Mouse (Mus musculus) ovary, postnatal 14 days (tissue): ENCODE measurements at regions not wholly inside any gene's neighbourhood (a gene's known extent, or its start where the extent isn't known, plus 50 kb on each side); places are given as distances from the start of the nearest gene placed in this dataset.

Experiments used
- DNase-seq: peaks from one replicate; pipeline ENCODE4 v3.0.0; 2022; ENCODE audit warnings: low spot score

DNA sequence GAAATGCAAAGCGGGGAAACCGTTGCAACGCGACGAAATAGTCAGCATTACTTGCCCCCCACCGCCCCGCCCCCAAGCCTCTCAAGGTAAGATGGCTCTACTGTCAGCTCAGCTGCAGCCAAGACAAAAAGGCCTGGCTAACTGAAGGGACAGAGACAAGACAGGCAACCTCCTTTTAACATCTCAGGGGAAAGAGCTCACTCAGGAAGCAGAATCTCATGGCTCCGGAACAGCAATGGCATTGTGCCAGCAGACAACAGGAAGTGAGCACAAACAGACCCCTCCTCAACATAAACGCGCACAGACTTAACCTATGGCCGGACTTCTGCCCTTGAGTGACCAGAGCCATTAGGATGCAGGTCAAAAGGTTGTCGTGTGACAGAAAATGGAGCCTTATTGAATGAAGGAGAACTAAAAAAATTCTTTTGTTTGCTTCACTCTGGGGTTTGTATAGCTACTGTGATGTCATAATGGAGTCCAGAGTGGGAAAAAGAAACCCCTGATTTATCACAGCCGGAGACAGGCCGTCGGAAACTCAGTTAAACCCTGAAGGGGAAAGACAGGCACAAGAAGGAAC is 241.0 kb downstream of the Ndfip2 start:
- DNase-seq = no peak

DNA sequence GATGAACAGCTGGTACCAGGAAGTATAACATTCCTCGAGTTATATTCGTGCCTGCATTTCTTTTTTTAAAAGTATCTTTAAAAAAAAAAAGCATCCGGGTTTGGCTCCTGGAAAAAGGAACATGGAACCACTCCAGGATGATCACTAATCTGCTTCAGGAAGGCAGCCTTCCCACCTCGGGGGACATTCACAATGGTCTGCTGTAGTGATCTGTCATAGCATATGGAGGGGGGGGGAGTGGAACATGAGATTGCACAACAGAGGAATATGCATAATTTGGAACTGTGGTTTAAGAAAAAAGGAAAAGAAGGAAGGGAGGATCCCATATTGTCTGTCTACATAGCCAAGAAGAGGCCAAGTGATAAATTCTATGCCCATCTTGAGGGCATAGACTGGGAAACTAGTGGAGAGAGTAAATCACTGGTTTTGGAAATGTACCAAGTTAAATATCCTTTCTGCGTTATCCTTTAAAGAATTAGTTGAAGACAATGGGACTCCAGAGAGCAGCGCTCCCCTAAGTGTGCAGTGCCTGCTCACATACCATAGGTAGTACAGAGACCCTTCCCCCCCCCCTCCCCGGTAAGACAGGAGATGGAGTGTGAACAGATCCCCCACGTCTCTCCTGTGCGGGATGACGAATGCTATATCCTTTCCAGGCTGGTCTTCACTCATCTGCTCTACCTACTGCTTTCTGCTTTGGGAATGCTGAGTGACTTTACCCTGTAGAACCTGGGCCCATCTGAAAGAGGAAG is 240.0 kb downstream of the Ndfip2 start:
- no peak for DNase-seq

DNA sequence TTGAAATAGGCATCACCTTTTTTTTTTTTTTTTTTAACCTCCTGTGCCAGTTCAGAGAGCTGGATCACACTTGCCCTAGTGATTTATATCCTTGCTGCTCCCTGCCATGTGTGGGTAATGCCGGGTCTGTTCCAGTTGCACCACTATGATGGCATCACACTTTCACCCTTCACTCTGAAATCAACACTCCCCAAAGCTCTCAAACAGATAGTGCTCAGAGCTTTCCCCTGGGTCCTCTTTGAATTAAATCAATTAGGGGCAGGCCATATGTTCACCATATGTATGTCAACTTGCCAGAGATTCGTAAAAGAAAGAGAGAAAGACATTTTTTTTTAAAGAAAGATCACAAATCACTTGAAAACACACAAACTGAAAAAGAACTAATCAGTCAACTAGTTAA is 236.8 kb downstream of the Ndfip2 start:
- no peak for DNase-seq

DNA sequence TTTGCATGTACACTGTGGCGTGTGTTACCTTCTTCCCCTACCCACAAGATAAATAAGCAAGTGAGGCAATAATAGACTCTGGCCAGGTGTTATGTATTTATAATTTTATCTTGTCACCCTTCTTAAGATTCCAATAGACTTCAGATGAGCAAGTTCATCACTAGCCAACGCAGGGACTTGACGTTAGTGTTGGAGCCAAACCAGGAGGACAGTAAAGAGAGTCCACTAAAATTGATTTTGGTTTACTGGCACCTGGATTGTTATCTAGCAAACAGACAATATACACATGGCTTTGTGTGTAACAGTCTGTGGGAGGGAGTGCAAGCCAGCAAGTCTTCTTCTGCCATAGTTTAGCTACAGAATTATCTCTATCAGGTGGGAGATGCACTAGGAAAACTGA is 236.0 kb downstream of the Ndfip2 start:
- no peak for DNase-seq

DNA sequence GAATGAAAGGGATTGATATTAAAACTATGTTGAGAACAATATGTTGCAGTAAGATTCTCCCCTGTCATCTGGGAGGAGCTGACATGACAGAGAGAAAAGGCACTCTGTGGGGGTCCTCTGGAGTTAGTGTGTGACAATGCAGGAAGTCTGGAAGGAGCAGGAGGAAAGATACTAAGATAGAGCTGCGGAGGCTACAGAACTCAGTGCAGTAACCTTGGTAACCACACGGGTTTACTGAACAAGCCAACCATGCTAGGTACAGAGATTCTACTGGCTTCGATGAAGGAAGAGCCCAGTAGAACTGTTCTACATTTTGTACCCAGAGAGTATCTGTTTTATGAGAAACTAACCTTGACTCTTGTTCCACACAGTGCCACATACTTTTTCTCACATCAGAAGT is 231.8 kb downstream of the Ndfip2 start:
- no peak for DNase-seq

DNA sequence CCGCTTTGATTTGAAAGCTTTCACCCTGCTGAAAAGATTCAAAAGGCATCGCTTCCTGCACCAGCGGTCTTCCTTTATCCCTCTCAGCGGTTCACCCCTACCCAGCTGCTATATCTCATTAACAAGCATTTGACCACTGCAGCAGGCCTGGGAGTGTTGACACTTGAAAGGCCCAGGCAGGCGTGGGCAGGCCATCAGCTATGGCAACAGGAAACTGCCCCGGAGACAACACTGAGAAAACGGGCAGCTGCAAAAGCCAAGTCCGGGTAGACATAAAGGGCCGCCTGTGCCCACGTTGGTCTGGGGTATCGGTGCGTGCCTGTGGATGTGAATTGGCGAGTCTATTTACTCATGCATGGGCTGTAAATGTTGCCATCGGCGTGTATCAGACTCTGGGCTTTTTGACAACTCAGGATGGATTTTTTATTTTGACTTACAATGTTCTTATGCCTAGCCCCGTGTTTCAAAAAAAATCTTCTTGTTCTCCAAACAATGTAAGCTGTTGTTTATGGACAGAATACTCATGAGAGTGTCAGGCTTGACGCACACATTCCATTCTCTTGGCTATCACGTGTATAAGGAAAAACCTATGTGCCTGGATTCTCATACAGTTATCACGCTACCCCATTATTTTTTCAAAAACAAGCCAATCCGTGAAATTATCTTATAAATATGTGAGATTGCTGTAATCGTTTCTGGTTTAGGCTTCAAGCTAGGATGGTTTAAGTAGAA is 225.1 kb downstream of the Ndfip2 start:
- DNase-seq = peak; percentile 39

DNA sequence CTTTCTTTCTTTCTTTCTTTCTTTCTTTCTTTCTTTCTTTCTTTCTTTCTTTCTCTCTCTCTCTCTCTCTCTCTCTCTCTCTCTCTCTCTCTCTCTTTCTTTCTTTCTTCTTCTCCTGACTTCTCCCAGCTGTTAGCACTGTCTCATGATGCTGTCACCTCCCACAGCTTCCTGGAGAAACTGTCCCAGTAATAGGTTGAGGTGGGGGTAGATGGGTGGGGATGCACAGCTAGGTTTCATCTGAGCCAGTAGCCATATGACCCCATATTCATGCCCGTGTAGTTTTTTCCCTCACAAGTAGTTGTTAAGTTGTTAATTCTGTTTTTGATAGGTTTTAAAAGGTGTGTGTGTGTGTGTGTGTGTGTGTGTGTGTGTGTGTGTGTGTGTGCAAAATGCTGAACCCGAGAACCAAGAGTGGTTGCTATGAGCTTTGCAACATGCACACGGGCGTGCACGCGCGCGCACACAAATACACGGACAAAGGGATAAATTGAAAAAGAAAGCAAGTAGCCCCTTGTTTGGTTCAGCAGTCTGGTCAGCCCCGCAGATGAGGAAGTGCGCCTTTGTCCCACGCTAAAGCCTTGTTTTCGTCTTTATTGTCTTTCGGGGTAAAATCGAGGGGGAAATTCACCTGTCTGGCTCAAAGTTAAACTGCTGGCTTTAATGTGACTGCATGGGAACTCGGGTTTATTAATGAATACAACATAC is 224.4 kb downstream of the Ndfip2 start:
- DNase-seq = no peak

DNA sequence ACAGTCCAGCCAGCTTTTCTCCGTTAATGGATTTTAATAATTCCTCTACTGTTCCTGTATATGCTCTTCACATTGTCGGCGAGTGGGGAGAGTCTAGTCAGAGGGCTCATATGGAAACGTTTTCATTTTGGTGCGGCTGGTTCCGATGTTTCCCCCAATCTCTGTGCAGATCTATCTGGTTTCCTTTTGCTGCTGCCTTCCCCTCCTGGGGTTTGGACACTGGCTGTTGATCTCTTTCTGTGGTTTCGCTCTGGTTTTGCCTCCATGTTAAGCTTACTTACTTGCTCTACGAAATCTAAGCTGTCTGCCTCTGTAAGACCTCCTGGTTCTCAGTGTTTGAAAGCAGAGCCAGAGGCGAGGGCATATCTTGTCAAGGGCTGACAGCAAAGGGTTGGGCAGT is 221.7 kb downstream of the Ndfip2 start:
- DNase-seq = no peak

DNA sequence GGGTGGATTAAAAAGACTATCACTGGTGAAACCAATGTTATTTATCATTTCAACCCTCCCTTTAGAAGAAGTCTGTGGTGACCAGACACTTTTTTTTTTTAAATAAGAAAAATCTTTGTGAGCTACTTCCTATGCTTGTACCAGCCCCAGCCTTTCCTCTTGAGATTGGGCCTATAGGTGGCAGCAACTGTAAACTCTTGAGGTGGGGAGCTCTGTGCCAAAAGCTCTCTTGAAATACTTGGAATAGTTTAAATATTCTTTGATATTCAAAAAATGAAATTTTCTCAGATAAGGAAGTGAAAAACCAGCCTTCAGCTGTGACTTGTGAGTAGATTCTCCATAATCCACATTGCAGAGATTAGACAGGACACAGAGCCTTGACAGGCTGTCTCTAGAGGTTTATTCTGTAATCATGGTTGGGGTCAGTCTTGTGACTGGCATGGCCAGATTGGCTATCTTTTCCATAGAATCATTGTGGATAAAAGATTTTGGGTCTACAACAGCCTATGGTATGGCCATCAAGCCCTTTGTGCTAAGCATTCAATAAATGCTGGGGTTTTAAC is 216.7 kb downstream of the Ndfip2 start:
- no peak for DNase-seq

DNA sequence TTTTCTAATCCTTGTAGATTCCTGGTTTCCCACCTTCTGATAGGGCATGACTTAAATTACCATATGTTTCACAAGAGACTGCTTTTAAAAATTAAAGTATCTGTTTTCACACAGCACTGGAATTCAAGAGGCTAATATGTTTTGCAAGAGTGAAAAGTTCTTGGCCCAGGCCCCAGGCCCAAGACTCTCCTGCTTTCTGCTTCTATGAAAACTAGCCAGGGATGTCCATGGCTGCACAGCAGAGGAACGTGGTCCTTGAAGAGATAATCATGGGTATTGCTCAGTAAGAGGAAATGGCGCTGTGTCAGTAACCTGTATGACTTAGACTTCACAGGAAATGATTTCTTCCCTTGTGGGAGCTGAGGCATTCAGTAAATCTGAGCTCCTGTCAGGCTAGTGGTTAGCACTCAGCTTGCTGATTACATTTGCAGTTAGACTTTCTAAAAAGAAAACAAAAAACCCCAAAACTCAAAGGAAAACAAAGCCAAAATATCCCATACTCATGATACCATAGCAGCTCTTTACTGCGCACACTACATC is 190.6 kb downstream of the Ndfip2 start:
- DNase-seq = no peak

DNA sequence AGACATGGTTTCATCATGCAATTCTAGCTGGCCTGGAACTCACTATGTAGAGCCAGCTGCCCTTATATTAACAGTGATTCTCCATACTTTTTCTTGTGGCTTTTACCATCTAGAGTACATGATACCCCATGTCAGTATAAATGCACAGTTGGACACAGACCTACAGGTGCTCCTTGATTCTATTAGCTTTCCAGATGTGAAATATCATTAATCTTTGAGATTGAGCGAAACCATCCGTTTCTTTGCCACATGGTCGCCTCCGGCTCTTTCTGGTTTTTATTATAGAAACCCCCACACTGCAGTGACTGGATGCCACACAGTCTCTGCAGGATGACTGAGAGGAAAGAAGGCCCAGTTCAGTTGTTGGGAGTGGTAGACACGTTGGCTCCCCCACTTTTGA is 188.7 kb downstream of the Ndfip2 start:
- DNase-seq = no peak

DNA sequence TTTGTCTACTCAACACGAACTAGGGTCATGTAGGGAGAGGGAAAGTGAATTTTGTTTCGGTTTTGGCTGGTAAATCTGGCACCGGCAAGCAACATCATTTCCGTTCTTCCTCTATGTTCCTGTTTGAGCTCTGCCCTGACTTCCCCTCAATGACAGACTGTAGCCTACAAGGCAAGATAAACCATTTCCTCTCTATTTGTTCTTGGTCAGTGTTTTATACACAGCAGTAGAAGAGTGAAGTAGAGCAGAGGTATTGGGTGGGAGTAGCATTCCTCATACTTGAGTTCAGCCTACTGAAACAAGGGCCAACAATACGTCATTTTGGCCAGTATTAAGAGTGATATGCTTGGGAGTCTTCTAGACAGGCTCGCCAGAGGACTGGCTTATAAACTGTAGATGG is 177.0 kb downstream of the Ndfip2 start:
- no peak for DNase-seq

DNA sequence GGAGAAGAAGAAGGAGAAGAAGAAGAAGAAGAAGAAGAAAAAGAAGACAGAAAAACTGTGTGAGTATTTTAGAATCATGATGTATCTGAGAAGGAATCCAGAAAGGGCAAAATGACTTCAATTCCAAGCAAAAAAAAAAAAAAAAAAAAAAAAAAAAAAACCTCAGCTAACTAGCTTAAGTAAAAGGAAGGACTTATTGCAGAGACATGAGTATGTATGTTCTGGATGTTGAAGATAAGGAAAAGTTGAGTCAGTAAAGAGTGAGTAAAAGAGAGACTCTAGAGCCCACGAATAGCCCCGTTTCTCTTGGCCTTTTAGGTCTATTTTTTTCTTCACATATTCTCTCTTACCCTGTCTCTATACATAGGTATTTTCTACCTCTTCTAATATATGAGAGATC is 175.1 kb downstream of the Ndfip2 start:
- DNase-seq = no peak

DNA sequence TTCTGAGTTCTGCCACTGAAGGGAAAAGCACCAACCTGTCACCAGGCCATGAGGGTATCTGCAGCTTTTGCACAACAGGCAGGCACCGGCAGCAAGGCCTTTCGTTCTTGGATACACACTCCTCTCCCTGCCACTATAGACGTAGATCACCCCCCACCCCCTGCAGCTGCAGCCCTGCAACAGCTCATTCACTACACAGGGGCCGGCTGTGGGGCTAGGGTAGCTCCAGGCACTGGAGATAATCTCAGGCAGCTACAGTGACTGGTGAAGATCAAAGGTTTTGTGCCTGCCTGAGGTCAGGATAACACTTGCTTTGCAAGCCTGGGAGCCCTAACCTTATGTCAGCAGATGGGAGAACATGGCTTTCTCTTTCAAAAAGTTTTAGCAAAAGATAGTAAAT is 174.3 kb downstream of the Ndfip2 start:
- no peak for DNase-seq

DNA sequence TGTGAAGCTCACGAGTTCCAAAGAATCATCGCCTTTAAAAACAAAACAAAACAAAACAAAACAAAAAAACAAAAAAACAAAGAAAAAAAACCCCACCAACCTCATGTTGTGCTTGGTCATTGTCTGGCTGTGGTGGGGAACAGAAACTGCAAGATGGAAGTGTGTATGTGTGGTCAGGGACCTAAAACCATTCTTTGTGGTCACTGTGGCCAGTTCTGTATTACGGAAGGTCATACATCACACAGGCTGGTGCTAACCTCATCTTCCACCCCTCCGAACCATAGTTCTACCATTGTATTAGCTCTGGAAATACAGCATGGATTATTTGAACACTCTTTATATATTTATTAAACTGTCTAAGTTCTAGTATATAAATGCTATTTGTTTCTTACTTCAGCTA is 173.2 kb downstream of the Ndfip2 start:
- DNase-seq = no peak

DNA sequence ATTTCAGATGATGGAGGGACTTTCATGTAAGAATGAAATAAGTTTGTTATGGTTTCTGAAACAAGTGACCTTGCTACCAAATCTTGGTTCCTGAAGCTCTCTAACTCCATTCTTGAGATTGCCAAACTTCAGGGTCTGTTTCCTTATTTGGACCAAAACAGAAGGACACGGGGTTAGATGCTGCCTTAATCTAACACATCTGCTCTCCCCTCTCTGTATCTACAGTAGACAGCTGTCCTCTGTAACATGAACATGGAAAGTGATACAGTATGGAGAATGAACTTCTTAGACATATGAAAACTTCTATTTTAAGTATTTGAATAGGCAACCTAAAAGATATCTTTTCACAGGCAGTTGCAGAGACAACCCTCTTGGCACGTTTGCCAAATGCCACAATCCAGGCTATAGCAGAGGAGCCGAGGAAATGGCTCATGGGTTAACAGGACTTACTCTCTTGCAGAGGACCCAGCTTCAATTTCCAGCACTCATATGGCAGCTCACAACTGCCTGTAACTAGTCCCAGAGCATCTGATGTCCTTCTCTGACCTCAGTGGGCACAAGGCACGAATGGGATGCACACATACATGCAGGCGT is 171.4 kb downstream of the Ndfip2 start:
- no peak for DNase-seq

DNA sequence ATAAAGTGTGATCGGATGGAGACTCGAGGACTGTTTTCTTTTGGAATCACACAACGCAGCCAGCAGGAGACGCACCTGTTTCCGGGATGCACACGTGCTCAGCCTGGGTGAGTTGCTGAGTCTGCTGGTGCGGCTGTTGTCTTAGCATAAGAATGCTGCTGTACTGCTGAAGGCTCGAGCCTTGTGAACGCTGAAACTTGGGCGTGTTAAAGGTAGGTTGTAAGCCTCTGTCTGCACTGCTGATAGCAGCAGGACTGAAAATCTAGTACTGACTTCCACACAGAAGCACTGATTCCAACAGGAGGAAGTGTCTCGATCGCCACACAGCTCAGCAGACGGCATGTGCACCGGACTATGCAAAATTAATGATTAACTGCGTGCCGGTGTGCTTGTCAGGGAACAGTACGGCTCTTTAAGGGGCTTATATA is 169.1 kb downstream of the Ndfip2 start:
- DNase-seq = no peak

DNA sequence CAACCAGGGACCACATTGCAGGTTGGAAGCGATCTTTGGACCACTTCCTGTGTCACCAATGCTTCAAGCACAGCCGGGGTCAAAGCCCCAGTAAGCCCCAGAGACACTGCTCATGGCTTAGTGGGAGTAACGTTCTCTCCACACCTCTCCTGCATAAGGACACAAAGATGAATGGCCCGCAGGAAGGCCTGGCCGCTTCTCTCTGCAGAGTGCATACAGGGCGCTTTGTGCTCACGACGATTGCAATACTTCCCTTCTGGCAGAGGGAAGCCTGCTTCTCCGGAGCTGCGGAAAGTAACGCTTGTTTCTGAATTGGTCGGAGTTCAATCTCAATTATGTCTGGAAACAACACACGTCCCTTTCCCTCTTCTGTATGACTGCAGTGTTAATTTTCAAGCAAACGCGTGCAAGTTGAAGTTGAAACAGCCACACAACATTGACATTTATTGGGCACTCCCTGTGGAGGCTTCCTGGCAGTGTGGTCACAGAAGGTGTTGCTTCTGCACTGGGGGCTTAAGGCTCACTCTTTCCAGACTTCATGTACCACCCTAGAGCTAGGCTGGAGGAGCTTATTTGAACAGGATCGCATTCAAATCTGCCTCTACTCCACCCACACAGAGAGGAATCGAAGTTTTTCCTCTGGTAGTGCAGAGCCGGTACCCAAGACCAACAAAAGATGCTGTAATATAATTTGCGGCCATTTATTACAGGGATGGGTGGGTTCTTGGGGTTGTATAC is 168.4 kb downstream of the Ndfip2 start:
- DNase-seq = no peak

DNA sequence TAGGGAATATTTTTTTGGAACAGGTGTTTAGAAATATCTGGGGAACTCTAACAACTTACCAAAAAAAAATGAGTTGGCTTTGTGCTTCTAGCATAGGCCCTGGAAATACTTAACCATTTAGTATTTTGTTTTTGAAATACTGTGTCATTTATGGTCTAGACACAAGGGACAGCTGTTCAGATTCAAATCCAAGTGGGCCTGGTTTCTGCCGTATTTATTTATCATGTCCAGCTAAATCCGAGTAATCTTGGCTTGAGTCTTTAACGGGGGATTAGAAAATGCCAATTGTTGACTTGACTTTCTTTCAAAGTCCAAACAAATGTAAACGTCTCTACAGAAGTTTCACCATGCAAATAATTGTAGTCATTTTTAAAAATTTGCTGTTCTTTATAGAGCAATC is 159.6 kb downstream of the Ndfip2 start:
- no peak for DNase-seq

DNA sequence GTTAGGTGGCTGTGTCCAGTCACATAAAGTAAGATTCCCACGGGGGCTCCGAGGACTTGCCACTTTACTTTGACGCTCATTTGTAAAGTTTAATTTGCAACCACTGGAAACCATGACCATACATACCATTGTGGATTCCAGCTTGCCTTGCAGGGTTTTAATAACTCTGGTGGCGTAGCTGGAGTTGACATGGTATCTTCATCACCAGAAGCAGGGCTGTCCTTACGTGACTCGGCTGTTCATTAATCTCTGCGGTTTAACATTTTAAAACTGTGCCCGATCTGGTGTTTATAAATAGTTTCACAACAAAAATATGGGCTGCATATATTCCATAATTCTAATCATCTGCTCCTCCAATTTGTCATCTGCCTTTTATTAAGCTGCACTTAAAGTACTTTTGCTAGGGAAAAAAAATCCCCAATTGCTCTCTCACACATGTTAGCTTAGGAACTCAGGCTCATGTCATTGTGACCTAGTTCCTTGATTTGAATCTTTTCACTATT is 159.1 kb downstream of the Ndfip2 start:
- no peak for DNase-seq

DNA sequence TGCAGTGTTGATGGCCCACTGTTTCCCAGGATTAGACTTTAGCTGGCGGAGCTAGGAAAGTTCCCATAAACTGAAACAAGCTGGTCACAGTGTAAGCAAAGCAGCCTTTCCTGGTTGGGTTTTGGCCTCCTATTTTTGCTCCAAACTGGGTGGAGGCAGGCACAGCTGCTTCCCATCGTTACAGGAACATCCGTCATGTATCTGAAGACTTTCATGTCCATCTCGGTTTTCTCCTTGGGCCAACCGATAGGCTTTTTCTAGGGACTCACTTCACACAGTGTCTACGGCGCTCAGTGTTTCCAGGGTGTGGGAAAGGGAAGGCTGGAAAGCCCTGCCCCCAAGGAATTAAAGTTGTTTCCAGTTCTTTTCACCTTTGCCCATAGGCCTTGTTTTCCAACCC is 158.6 kb downstream of the Ndfip2 start:
- no peak for DNase-seq
